18 mouse cellular contexts compared by ENCODE assay signal in the genomic region with DNA sequence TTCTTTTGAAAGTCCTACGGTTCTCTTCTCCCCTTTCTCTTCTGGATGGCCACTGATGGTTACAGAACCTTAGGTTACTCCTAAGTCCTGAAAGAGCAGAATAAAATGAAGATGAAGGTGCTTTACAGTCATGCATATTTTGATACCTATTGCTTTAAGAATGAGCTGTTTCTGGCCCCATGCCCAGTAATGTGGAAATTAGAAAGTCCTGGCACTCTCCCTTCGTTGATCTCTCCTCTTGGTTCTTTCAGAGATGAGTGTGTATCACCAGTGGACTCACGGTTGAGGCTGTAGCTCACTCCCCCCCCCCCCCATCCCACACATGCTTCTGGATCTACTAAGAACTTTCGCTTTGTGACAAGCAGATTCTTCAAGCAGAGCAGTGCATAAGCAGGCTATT.
A peak's percentile ranks its signal among the peaks of the same experiment; 100 is the strongest.
DNase-seq lines count a peak whose midpoint lies in the region; ATAC-seq and TF ChIP-seq lines count a peak whose summit lies in the region.
"Had no signal": no experiment of that assay in that cellular context is flagged by ENCODE, and none has a peak within 500 bp of the region (broad histone marks: within the 10 kb centered on the region; RNA-seq: fewer than 3 reads in every experiment).

No protein-coding gene starts in this region.

- no peak overlapping the region for H3K9ac ChIP-seq in heart, embryonic 11.5 days (ENCODE audit: low read depth, low read length)
- H3K9ac ChIP-seq in lung, postnatal 0 days (replicated peaks; ENCODE audit: low read depth): no peak overlapping the region
- H3K9ac ChIP-seq: forebrain, embryonic 13.5 days; neural tube, embryonic 13.5 days had no signal

- WGBS in heart, embryonic 11.5 days (ENCODE audit: insufficient replicate concordance): 65% methylated on average over 4 of the region's 4 CpGs
- 47% methylated on average over 4 of the region's 4 CpGs for WGBS in lung, postnatal 0 days

- no peak overlapping the region for H3K27ac ChIP-seq in heart, embryonic 11.5 days (ENCODE audit: low read depth, low read length)
- no peak overlapping the region for H3K27ac ChIP-seq in lung, postnatal 0 days (ENCODE audit: low read length)
- H3K27ac ChIP-seq: forebrain, embryonic 13.5 days; heart, embryonic 10.5 days; neural tube, embryonic 13.5 days; stomach, postnatal 0 days had no signal

- H3K27me3 ChIP-seq in heart, embryonic 11.5 days (ENCODE audit: control insufficient read depth, insufficient read depth, low read length): no peaks in the 10 kb centered on the region
- no peaks in the 10 kb centered on the region for H3K27me3 ChIP-seq in lung, postnatal 0 days (replicated peaks; ENCODE audit: insufficient read depth, low read length)
- H3K27me3 ChIP-seq: CH12.LX; forebrain, embryonic 13.5 days; neural tube, embryonic 13.5 days had no signal

- H3K4me1 ChIP-seq in heart, embryonic 11.5 days (ENCODE audit: control insufficient read depth, insufficient read depth, low read length): no peaks in the 10 kb centered on the region
- no peaks in the 10 kb centered on the region for H3K4me1 ChIP-seq in lung, postnatal 0 days (ENCODE audit: insufficient read depth, low read depth, low read length)
- H3K4me1 ChIP-seq: heart, embryonic 10.5 days had no signal

- no peak overlapping the region for H3K4me2 ChIP-seq in heart, embryonic 11.5 days
- H3K4me2 ChIP-seq in lung, postnatal 0 days (replicated peaks; ENCODE audit: low read depth, low read length): no peak overlapping the region
- H3K4me2 ChIP-seq: forebrain, embryonic 13.5 days; neural tube, embryonic 13.5 days had no signal

- H3K36me3 ChIP-seq in heart, embryonic 11.5 days (ENCODE audit: control insufficient read depth, insufficient read depth, low read length): no peaks in the 10 kb centered on the region
- no peaks in the 10 kb centered on the region for H3K36me3 ChIP-seq in lung, postnatal 0 days (ENCODE audit: insufficient read depth, low read length)
- H3K36me3 ChIP-seq: heart, embryonic 10.5 days; neural tube, embryonic 13.5 days had no signal

- DNase-seq in heart, adult 18-20 months: peak; percentile 8 to 9
- peak; percentile 9 for DNase-seq in lung, postnatal 0 days (ENCODE audit: low spot score)
- no peak for DNase-seq in lung, postnatal 10 days
- DNase-seq in Muller cell, postnatal 12 days (ENCODE audit: inconsistent ontology term): peak; percentile 66
- peak; percentile 31 to 34 for DNase-seq in adrenal gland, postnatal 36 days
- DNase-seq in retina, postnatal 1 day: no peak
- DNase-seq: cerebellum, adult 8-10 months; embryo, embryonic 11 days; gastrocnemius, postnatal 36 days; kidney, adult 8-10 months; layer of hippocampus, postnatal 36 days had no signal

- no peaks in the 10 kb centered on the region for H3K9me3 ChIP-seq in heart, embryonic 11.5 days (replicated peaks; ENCODE audit: control insufficient read depth, low read length)
- no peaks in the 10 kb centered on the region for H3K9me3 ChIP-seq in lung, postnatal 0 days (ENCODE audit: low read length)
- H3K9me3 ChIP-seq: forebrain, embryonic 13.5 days; heart, embryonic 10.5 days; neural tube, embryonic 13.5 days had no signal

- no peak for TF ChIP-seq EP300 in lung, postnatal 0 days (IDR thresholded peaks at IDR 0.05)

- no peak overlapping the region for H3K4me3 ChIP-seq in heart, embryonic 11.5 days (ENCODE audit: low read depth, low read length)
- no peak overlapping the region for H3K4me3 ChIP-seq in lung, postnatal 0 days (ENCODE audit: low read depth, low read length)
- H3K4me3 ChIP-seq: forebrain, embryonic 13.5 days; heart, embryonic 10.5 days; neural tube, embryonic 13.5 days had no signal

- no peak for TF ChIP-seq CTCF in lung, postnatal 0 days (IDR thresholded peaks at IDR 0.05)

- ATAC-seq in heart, embryonic 11.5 days (replicated peaks; ENCODE audit: insufficient number of reproducible peaks, low FRiP score, low TSS enrichment): no peak
- ATAC-seq in lung, postnatal 0 days: no peak
- ATAC-seq: activated CD4-positive, CD25-positive, alpha-beta regulatory T cell, adult 4 months; forebrain, embryonic 13.5 days had no signal

Comparison
In these comparisons a context has a peak if more than half of its experiments do, and no peak if none do; other contexts are left out.
1. DNase-seq: peak in heart, adult 18-20 months (2 of 2), lung, postnatal 0 days (single experiment), Muller cell, postnatal 12 days (single experiment) and adrenal gland, postnatal 36 days (2 of 2); none in lung, postnatal 10 days (single experiment) and retina, postnatal 1 day (single experiment).